Mouse (Mus musculus): ENCODE data around the gene Tspan10. TPM values are rescaled to one million over a fixed set of nuclear protein-coding genes. Genes with fewer than 3 reads are reported as not detected.
"Not testable (repeated sequence)": the region's sequence is repeated elsewhere in the genome, so short reads cannot be mapped to it uniquely, and the experiment has no call there.

Gene Tspan10
- polyA plus RNA-seq (2015; fragmentation: Nextera tagmentation; extraction: Ambion mirVana): not detected in 2 replicates

DNA sequence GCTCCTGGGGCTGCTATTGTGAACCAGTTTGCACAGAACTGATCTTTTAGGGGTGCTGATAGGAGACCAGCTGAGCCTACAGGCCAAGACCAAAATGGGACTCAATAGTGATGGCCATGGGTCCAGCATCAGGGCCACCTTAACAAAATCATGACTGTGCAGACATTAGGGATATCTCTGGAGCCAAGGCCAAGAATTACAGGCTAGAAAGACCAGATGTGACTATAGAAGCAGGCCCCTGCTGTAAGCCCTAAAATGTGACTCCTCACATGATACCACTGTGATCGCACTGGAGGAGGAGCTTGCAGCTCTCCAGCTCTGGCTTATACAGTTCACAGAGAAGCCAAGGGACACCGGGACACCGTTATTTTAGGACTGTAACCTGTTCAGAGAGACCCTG is at the start of gene Tspan10:
TSS of gene Tspan10 (plus strand) at position 301 of the 400 bp plus-strand sequence.
- WGBS: 91% methylated on average over 3 of the region's 3 CpGs
- no peak for ATAC-seq (ENCODE audit: low FRiP score)
- no peaks in the 10 kb centered on the region for H3K9me3 ChIP-seq (replicated peaks)

GRCm38 (mm10) chr11:120395661-120396060 is 46.8 kb upstream of the Tspan10 start:
- Histone ChIP-seq H3K4me1 (peaks cover 7% of the 10 kb centered on the region), H3K9me3 (replicated peaks) (no peaks in the 10 kb centered on the region), H3K27ac (replicated peaks) (no peak overlapping the region), H3K27me3 (replicated peaks) (no peaks in the 10 kb centered on the region), H3K4me3 (replicated peaks) (no peak overlapping the region), H3K9ac (replicated peaks) (no peak overlapping the region), H3K36me3 (peaks cover 60% of the 10 kb centered on the region), H3K4me2 (no peak overlapping the region)
- no peak for ATAC-seq (ENCODE audit: low FRiP score)
- WGBS: 81% methylated on average over 4 of the region's 4 CpGs

More for the DNA sequence above, at the start of gene Tspan10:
- no peaks in the 10 kb centered on the region for H3K36me3 ChIP-seq
- H3K4me1 ChIP-seq: no peaks in the 10 kb centered on the region
- H3K4me3 ChIP-seq (replicated peaks): no peak within 1 kb of the TSS
- H3K27me3 ChIP-seq (replicated peaks): no peaks in the 10 kb centered on the region
- H3K4me2 ChIP-seq: no peak within 1 kb of the TSS
- no peak within 1 kb of the TSS for H3K27ac ChIP-seq (replicated peaks)
- no peak within 1 kb of the TSS for H3K9ac ChIP-seq (replicated peaks)

DNA sequence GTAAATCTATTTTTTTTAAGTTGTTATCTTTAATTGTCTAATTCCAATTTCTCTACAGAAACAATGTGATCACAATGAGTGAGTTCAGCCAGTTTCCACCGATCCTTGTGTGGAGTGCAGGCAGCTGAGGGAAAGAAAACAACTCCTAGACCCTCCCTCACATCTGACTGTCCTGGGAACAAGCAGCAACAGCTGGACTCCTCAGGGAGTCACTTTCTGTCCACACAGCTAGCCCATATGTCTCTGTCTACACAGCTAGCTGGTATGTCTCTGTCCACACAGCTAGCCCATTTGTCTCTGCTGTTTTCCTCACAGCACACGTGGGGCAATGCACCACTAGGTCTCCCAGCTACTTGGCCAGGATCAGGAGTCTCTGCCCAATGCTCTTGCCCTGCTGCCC is 44.8 kb upstream of the Tspan10 start:
- no peak for ATAC-seq (ENCODE audit: low FRiP score)
- Histone ChIP-seq H3K4me3 (replicated peaks) (no peak overlapping the region), H3K9me3 (replicated peaks) (no peaks in the 10 kb centered on the region), H3K4me2 (no peak overlapping the region), H3K27ac (replicated peaks) (no peak overlapping the region), H3K9ac (replicated peaks) (no peak overlapping the region), H3K27me3 (replicated peaks) (no peaks in the 10 kb centered on the region), H3K4me1 (peaks cover under 1% of the 10 kb centered on the region), H3K36me3 (peaks cover 70% of the 10 kb centered on the region)
- 83% methylated on average over 2 of the region's 2 CpGs for WGBS

DNA sequence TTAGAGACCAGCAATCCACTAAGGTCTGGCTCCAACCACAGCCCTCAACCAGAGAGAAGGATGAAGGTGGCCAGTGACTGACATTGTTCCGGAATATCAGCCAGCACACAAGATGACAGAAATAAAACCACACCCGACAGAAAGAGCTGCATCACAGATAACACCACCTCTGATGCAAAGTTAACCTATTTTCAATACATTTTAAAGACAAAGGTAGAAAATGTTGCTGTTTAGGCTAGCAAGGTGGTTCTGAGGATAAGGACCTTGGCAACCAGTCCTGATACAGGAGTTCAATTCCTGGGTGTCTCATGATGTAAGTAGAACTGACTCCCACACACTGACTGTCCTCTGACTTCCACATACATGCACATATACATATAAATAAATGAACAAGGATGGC is 43.1 kb upstream of the Tspan10 start:
- 95% methylated on average over 2 of the region's 2 CpGs for WGBS
- H3K4me2 ChIP-seq: no peak overlapping the region
- no peaks in the 10 kb centered on the region for H3K9me3 ChIP-seq (replicated peaks)
- no peak overlapping the region for H3K4me3 ChIP-seq (replicated peaks)
- no peak for ATAC-seq (ENCODE audit: low FRiP score)
- no peak overlapping the region for H3K27ac ChIP-seq (replicated peaks)
- H3K9ac ChIP-seq (replicated peaks): no peak overlapping the region
- no peaks in the 10 kb centered on the region for H3K4me1 ChIP-seq
- H3K27me3 ChIP-seq (replicated peaks): no peaks in the 10 kb centered on the region
- peaks cover 73% of the 10 kb centered on the region for H3K36me3 ChIP-seq

- H3K4me2 ChIP-seq: no peak overlapping the region
- H3K9me3 ChIP-seq (replicated peaks): no peaks in the 10 kb centered on the region
- H3K27me3 ChIP-seq (replicated peaks): no peaks in the 10 kb centered on the region
- no peak overlapping the region for H3K9ac ChIP-seq (replicated peaks)
- ATAC-seq (ENCODE audit: low FRiP score): no peak
- no peak overlapping the region for H3K27ac ChIP-seq (replicated peaks)
- 97% methylated on average over 1 of the region's 1 CpGs for WGBS
- H3K36me3 ChIP-seq: peaks cover 90% of the 10 kb centered on the region
- no peaks in the 10 kb centered on the region for H3K4me1 ChIP-seq
- H3K4me3 ChIP-seq (replicated peaks): no peak overlapping the region
These were observed 37.6 kb upstream of the Tspan10 start for GRCm38 (mm10) chr11:120404814-120405213.

GRCm38 (mm10) chr11:120405867-120406266 is 36.6 kb upstream of the Tspan10 start:
- Histone ChIP-seq H3K4me3 (replicated peaks) (no peak overlapping the region), H3K4me2 (no peak overlapping the region), H3K36me3 (peaks cover 90% of the 10 kb centered on the region), H3K4me1 (no peaks in the 10 kb centered on the region), H3K9ac (replicated peaks) (no peak overlapping the region), H3K27ac (replicated peaks) (no peak overlapping the region), H3K9me3 (replicated peaks) (no peaks in the 10 kb centered on the region), H3K27me3 (replicated peaks) (no peaks in the 10 kb centered on the region)
- 88% methylated on average over 3 of the region's 3 CpGs for WGBS
- no peak for ATAC-seq (ENCODE audit: low FRiP score)

DNA sequence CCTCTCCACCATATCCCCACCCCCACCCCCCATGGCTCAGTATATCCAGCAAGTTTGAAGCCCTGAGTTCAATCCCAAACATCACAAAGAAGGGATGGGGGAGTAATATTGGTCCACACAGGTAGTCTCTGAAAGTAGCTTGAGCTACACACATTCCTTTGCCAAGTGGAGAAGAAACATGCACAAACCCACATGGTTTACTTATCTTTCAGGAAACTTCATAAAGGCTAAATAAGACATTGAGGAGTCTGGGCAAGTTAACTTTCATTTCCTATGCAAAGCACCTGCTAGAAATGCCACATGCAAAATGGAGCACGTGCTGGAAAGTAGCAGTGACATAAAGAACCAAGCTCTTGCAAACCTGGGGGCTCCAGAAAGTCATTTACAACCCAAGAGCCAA is 36.0 kb upstream of the Tspan10 start:
- 88% methylated on average over 1 of the region's 1 CpGs for WGBS
- ATAC-seq (ENCODE audit: low FRiP score): no peak
- Histone ChIP-seq H3K36me3 (peaks cover 90% of the 10 kb centered on the region), H3K9ac (replicated peaks) (no peak overlapping the region), H3K4me3 (replicated peaks) (no peak overlapping the region), H3K27me3 (replicated peaks) (no peaks in the 10 kb centered on the region), H3K27ac (replicated peaks) (no peak overlapping the region), H3K9me3 (replicated peaks) (no peaks in the 10 kb centered on the region), H3K4me1 (no peaks in the 10 kb centered on the region), H3K4me2 (no peak overlapping the region)

DNA sequence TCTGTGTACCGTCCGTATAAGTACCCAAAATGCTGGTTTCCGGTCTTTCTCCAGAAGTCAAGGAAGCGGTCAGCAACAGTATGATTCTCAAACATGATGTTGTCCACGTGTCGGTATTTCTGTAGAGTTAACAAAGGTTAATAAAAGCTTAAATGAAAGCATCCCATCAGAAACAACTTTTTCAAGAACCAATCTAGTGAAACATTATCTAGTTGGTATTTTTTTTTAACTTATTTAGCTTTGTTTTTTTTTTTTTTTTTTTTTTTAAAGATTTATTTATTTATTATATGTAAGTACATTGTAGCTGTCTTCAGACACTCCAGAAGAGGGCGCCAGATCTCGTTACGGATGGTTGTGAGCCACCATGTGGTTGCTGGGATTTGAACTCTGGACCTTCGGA is 28.8 kb upstream of the Tspan10 start:
- ATAC-seq (ENCODE audit: low FRiP score); H3K4me2 ChIP-seq; H3K9ac ChIP-seq (replicated peaks); H3K4me1 ChIP-seq; H3K4me3 ChIP-seq (replicated peaks); H3K27ac ChIP-seq (replicated peaks); H3K9me3 ChIP-seq (replicated peaks); H3K27me3 ChIP-seq (replicated peaks): not testable (repeated sequence)
- WGBS: 97% methylated on average over 7 of the region's 10 CpGs
- H3K36me3 ChIP-seq: peaks cover 85% of the 10 kb centered on the region

- Histone ChIP-seq H3K4me2 (no peak overlapping the region), H3K4me1 (no peaks in the 10 kb centered on the region), H3K9ac (replicated peaks) (no peak overlapping the region), H3K9me3 (replicated peaks) (no peaks in the 10 kb centered on the region), H3K27me3 (replicated peaks) (no peaks in the 10 kb centered on the region), H3K36me3 (peaks cover 75% of the 10 kb centered on the region), H3K4me3 (replicated peaks) (no peak overlapping the region), H3K27ac (replicated peaks) (no peak overlapping the region)
- WGBS: 92% methylated on average over 7 of the region's 7 CpGs
- ATAC-seq (ENCODE audit: low FRiP score): no peak
These were observed 24.6 kb upstream of the Tspan10 start for GRCm38 (mm10) chr11:120417852-120418251.

DNA sequence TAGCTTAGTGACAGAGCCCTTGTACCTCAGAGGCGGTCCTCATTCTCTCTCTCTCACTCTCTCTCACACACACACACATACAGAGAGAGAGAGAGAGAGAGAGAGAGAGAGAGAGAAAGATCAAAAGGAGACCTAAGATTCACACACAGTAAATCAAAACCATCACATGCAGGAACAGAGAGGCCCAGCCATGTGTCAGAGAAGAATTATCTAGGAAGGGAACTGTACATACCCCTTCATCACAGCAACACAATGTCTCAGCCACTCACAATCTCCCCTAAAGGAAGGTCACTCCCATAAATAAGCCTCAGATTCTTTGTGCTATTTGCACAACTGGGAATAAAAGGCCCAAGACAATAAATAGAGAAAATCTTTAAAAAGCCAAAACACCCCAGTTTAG is 23.9 kb upstream of the Tspan10 start:
- no peak for ATAC-seq (ENCODE audit: low FRiP score)
- no peaks in the 10 kb centered on the region for H3K4me1 ChIP-seq
- H3K36me3 ChIP-seq: peaks cover 68% of the 10 kb centered on the region
- WGBS: 86% methylated on average over 1 of the region's 1 CpGs
- H3K4me3 ChIP-seq (replicated peaks): no peak overlapping the region
- no peaks in the 10 kb centered on the region for H3K27me3 ChIP-seq (replicated peaks)
- H3K27ac ChIP-seq (replicated peaks): no peak overlapping the region
- no peak overlapping the region for H3K4me2 ChIP-seq
- no peaks in the 10 kb centered on the region for H3K9me3 ChIP-seq (replicated peaks)
- H3K9ac ChIP-seq (replicated peaks): no peak overlapping the region

DNA sequence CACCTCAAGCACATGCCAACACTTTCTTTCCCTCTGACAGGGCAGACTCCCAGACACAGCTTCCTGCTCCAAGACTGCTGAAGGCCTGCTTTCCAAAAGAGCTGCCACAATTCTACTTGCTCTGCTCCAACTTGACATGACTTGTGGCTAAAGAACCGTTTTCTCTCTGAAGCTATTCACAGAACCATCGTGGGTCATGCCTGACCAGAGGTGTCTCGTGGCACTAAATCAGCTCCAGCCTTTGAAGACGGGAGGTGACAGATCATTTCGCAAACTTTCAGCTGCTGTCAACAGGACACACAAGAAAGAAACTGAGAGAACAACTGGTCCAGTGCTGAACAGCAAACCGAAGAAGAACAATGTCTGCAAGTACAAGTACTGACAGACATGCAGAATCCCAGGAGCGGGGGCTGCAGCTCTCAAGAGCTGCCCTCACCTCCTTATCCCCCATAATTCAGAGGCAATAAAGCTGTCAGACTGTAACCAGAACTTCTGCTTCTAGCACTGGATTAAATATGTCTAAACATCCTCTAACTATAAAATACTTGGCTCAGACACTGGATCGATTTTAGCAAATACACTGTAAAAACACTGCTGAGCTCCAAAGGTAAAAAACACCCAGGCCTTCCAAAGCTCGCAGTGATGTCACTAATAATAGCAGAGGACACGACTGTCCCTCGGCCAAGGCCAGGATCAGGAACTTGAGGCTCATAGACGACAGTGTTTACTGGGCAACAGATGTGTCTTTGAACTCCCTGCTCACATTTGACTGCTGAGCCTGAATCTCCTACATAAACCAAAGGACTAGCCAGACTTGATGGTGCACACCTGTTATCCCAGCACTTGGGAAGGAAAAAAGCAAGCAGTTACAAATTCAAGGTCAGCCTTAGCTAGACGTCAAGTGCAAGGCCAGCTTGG is 19.5 kb upstream of the Tspan10 start:
- H3K9ac ChIP-seq (replicated peaks): no peak overlapping the region
- no peak overlapping the region for H3K4me2 ChIP-seq
- WGBS: 69% methylated on average over 13 of the region's 13 CpGs
- H3K36me3 ChIP-seq: peaks cover 65% of the 10 kb centered on the region
- no peaks in the 10 kb centered on the region for H3K27me3 ChIP-seq (replicated peaks)
- no peak for ATAC-seq (ENCODE audit: low FRiP score)
- no peaks in the 10 kb centered on the region for H3K4me1 ChIP-seq
- no peak overlapping the region for H3K4me3 ChIP-seq (replicated peaks)
- H3K27ac ChIP-seq (replicated peaks): no peak overlapping the region
- no peaks in the 10 kb centered on the region for H3K9me3 ChIP-seq (replicated peaks)

- H3K27ac ChIP-seq (replicated peaks): no peak overlapping the region
These were observed 18.7 kb upstream of the Tspan10 start for GRCm38 (mm10) chr11:120423569-120424295.

More at GRCm38 (mm10) chr11:120423569-120424295, 18.7 kb upstream of the Tspan10 start:
- H3K36me3 ChIP-seq: peaks cover 65% of the 10 kb centered on the region
- WGBS: 65% methylated on average over 9 of the region's 9 CpGs
- no peak for ATAC-seq (ENCODE audit: low FRiP score)
- no peak overlapping the region for H3K4me3 ChIP-seq (replicated peaks)
- no peaks in the 10 kb centered on the region for H3K27me3 ChIP-seq (replicated peaks)
- H3K4me1 ChIP-seq: no peaks in the 10 kb centered on the region
- no peak overlapping the region for H3K4me2 ChIP-seq
- no peaks in the 10 kb centered on the region for H3K9me3 ChIP-seq (replicated peaks)
- H3K9ac ChIP-seq (replicated peaks): no peak overlapping the region
